Mouse (Mus musculus): ENCODE measurements around the gene Fbxl18.

GRCm38 (mm10) chr5:142886181-142886580 lies 9.0 kb downstream of the Fbxl18 start:
- TF ChIP-seq CTCF (IDR thresholded peaks at IDR 0.05; ENCODE audit: control insufficient read depth, insufficient read depth, insufficient read length) = no peak
- no peak for TF ChIP-seq USF1 (IDR thresholded peaks at IDR 0.05; ENCODE audit: low read depth)
- TF ChIP-seq CEBPB (IDR thresholded peaks at IDR 0.05; ENCODE audit: low read depth) = no peak

All from C2C12 (cell line).